Mouse (Mus musculus): ENCODE results near the gene Ctsa. TPM values are rescaled to one million over a fixed set of nuclear protein-coding genes. Genes with fewer than 3 reads are reported as not detected.
A peak's percentile ranks its signal among the peaks of the same experiment; 100 is the strongest.
"Not testable (repeated sequence)": the region's sequence is repeated elsewhere in the genome, so short reads cannot be mapped to it uniquely, and the experiment has no call there.

The Ctsa gene
- polyA plus RNA-seq, 1 experiment from 2014 or later, result 103 TPM

DNA sequence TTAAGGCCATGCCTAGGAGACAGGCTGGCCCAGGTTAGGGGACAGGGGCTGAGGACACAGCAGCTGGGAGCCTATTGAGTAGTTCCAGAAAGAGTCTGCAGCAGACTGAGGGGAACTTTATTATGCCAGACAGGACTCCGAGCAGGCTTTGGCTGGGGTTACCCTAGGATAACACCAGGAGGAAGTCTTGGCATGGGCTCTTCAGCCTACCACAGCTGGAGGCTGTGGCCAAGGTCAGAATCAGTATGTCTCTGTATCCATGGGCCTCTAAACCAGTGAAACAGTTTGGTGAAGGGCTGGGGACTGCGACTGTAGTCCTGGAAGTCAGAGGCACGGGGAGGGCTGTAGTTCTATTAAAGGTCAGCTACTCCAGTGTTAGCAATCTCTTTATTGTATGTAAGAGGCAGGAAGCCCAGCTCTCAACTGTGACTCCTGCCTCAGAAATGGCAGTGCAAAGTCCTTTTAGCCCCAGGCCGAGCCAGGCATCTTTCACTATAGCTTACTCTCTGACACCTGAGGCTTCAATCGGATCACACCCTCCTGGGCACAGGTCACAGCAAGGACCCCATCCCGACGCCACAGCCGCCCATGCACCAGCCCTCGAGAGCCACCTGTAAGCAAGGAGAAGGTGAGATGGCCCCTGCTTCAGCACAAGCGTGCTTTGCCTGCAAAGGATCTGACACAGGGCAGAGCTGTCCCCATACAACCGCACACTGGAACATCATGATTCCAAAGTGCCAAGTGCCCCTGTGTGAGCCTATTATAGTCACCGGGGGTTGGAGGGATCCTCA is 40.1 kb upstream of the Ctsa start:
- Histone ChIP-seq H3K27me3 (no peaks in the 10 kb centered on the region), H3K4me3 (replicated peaks) (no peak overlapping the region), H3K4me2 (no peak overlapping the region), H3K36me3 (peaks cover 80% of the 10 kb centered on the region), H3K9ac (replicated peaks) (no peak overlapping the region), H3K27ac (no peak overlapping the region), H3K9me3 (no peaks in the 10 kb centered on the region), H3K4me1 (replicated peaks) (no peaks in the 10 kb centered on the region)
- 93% methylated on average over 12 of the region's 12 CpGs for WGBS
- no peak for ATAC-seq (ENCODE audit: insufficient number of reproducible peaks, insufficient read depth, low FRiP score, low TSS enrichment, low read depth)

DNA sequence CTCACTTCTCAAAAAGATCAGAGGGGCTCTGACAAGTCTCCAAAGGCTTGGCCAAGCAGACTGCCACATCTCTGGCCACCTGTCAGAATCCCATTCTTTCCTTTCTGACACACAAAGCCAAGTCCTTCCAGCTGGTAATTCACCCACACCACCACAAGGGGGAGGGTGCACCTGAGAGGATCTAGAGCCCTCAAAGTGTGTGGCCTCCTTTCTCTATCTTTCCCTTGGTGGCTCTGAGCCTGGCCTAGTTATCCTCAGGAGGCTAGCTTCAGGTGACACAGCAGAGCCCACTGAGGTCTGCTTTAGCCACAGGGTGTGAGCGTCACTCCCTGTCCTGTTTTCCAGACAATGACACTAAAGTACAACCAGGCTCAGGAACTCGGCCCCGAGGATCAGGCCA is 39.4 kb upstream of the Ctsa start:
- Histone ChIP-seq H3K9me3 (no peaks in the 10 kb centered on the region), H3K9ac (replicated peaks) (no peak overlapping the region), H3K27ac (no peak overlapping the region), H3K27me3 (no peaks in the 10 kb centered on the region), H3K4me1 (replicated peaks) (no peaks in the 10 kb centered on the region), H3K4me2 (no peak overlapping the region), H3K36me3 (peaks cover 84% of the 10 kb centered on the region), H3K4me3 (replicated peaks) (no peak overlapping the region)
- ATAC-seq (ENCODE audit: insufficient number of reproducible peaks, insufficient read depth, low FRiP score, low TSS enrichment, low read depth), result no peak
- 91% methylated on average over 3 of the region's 3 CpGs for WGBS

DNA sequence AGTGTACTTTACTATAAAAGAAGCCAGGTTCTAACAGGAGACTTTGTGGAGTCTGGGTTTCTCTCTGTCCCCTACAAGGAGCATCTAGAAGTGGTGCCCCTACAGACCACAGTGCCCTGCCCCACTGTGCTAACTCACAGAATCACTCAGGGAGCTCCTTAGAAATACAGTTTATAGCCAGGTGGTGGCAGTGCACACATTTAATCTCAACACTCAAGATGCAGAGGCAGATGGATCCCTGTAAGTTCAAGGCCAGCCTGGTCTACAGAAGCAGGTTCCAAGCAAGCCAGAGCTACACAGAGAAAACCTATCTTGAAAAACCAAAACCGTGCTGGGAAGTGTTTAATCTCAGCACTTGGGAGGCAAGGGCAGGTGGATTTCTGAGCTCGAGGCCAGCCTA is 38.9 kb upstream of the Ctsa start:
- H3K4me1 ChIP-seq (replicated peaks), result no peaks in the 10 kb centered on the region
- no peak overlapping the region for H3K4me2 ChIP-seq
- no peak for ATAC-seq (ENCODE audit: insufficient number of reproducible peaks, insufficient read depth, low FRiP score, low TSS enrichment, low read depth)
- no peak overlapping the region for H3K9ac ChIP-seq (replicated peaks)
- H3K27me3 ChIP-seq, result no peaks in the 10 kb centered on the region
- H3K4me3 ChIP-seq (replicated peaks), result no peak overlapping the region
- H3K27ac ChIP-seq, result no peak overlapping the region
- no peaks in the 10 kb centered on the region for H3K9me3 ChIP-seq
- peaks cover 84% of the 10 kb centered on the region for H3K36me3 ChIP-seq
- 93% methylated on average over 2 of the region's 2 CpGs for WGBS

DNA sequence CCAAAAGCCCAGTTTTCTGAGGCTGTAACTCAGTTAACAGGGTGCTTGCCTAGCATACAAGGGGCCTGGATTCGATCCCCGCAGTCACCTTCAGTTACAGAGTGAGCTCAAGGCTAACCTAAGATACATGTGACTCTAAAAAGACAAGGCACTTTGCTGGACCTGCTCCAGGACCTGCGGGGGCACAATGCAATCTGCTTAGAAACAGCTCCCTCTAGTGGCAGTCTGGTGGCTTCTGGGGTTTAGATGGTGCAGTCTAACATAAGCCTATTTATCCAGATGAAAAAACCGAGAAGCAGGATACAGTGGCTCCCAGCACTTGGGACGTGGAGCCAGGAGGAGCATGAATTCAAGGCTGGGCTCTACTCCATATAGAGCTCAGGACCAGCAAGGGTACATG is 38.4 kb upstream of the Ctsa start:
- no peak overlapping the region for H3K4me2 ChIP-seq
- H3K9me3 ChIP-seq, result no peaks in the 10 kb centered on the region
- H3K9ac ChIP-seq (replicated peaks), result no peak overlapping the region
- peaks cover 85% of the 10 kb centered on the region for H3K36me3 ChIP-seq
- H3K4me1 ChIP-seq (replicated peaks), result no peaks in the 10 kb centered on the region
- peak; percentile 64; the same call in 1 of the 2 replicates for ATAC-seq (ENCODE audit: insufficient number of reproducible peaks, insufficient read depth, low FRiP score, low TSS enrichment, low read depth)
- H3K4me3 ChIP-seq (replicated peaks), result no peak overlapping the region
- H3K27me3 ChIP-seq, result no peaks in the 10 kb centered on the region
- 39% methylated on average over 5 of the region's 5 CpGs for WGBS
- no peak overlapping the region for H3K27ac ChIP-seq

GRCm38 (mm10) chr2:164795868-164796267 is 36.8 kb upstream of the Ctsa start:
- Histone ChIP-seq H3K4me2 (no peak overlapping the region), H3K9ac (replicated peaks) (no peak overlapping the region), H3K27me3 (no peaks in the 10 kb centered on the region), H3K27ac (no peak overlapping the region), H3K9me3 (no peaks in the 10 kb centered on the region), H3K4me3 (replicated peaks) (no peak overlapping the region), H3K4me1 (replicated peaks) (no peaks in the 10 kb centered on the region), H3K36me3 (peaks cover 84% of the 10 kb centered on the region)
- no peak for ATAC-seq (ENCODE audit: insufficient number of reproducible peaks, insufficient read depth, low FRiP score, low TSS enrichment, low read depth)
- WGBS, result 80% methylated on average over 4 of the region's 4 CpGs

DNA sequence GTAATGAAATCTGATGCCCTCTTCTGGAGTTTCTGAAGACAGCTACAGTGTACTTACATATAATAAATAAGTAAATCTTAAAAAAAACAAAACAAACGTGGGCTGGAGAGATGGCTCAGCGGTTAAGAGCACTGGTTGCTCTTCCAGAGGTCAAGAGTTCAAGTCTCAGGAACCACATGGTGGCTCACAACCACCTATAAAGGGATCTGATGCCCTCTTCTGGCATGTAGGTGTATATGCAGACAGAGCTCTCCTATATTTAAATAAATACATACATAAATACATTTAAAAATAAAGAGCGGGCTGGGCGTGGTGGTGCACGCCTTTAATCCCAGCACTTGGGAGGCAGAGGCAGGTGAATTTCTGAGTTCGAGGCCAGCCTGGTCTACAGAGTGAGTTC is 34.1 kb upstream of the Ctsa start:
- peaks cover 76% of the 10 kb centered on the region for H3K36me3 ChIP-seq
- not testable (repeated sequence) for H3K9me3 ChIP-seq; ATAC-seq (ENCODE audit: insufficient number of reproducible peaks, insufficient read depth, low FRiP score, low TSS enrichment, low read depth); H3K4me1 ChIP-seq (replicated peaks); H3K4me3 ChIP-seq (replicated peaks); H3K27ac ChIP-seq; H3K9ac ChIP-seq (replicated peaks); H3K4me2 ChIP-seq; H3K27me3 ChIP-seq
- WGBS, result 70% methylated on average over 6 of the region's 6 CpGs

DNA sequence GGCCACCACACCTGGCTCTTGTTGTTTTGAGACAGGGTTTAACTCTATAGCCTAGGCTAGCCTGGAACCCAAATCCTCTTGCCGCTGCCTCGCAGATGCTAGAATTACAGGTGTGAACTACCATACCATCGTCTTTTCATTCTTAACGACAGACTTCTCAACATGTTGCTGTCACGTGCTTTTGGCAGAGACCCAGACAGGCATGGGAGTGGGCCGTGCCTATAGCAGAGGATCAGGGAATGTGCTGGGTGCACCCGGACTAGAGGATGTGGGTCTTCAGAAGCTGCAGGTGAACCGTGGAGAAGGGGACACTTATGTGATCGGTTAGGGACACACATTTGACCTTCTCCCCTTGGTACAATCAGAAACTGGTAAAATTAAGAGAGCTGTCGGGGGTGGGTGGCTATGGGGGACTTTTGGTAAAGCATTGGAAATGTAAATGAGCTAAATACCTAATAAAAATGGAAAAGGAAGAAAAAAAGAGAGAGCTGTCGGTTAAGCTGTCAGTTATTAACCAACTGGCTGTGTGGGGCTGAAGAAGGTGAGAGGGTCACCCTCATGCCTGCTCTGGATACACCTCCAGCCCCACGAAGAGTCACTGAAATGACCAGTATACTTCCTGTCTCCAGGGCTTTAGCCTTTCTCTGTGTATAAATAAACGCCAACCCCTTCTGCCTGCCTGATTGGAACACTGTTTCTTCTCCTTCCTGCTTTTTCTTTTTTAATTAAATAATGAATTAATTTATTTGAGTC is 32.2 kb upstream of the Ctsa start:
- Histone ChIP-seq H3K9ac (replicated peaks) (no peak overlapping the region), H3K27me3 (no peaks in the 10 kb centered on the region), H3K4me1 (replicated peaks) (peaks cover 13% of the 10 kb centered on the region), H3K4me3 (replicated peaks) (no peak overlapping the region), H3K9me3 (no peaks in the 10 kb centered on the region), H3K4me2 (no peak overlapping the region), H3K36me3 (peaks cover 62% of the 10 kb centered on the region), H3K27ac (no peak overlapping the region)
- ATAC-seq (ENCODE audit: insufficient number of reproducible peaks, insufficient read depth, low FRiP score, low TSS enrichment, low read depth), result no peak
- 89% methylated on average over 13 of the region's 13 CpGs for WGBS

DNA sequence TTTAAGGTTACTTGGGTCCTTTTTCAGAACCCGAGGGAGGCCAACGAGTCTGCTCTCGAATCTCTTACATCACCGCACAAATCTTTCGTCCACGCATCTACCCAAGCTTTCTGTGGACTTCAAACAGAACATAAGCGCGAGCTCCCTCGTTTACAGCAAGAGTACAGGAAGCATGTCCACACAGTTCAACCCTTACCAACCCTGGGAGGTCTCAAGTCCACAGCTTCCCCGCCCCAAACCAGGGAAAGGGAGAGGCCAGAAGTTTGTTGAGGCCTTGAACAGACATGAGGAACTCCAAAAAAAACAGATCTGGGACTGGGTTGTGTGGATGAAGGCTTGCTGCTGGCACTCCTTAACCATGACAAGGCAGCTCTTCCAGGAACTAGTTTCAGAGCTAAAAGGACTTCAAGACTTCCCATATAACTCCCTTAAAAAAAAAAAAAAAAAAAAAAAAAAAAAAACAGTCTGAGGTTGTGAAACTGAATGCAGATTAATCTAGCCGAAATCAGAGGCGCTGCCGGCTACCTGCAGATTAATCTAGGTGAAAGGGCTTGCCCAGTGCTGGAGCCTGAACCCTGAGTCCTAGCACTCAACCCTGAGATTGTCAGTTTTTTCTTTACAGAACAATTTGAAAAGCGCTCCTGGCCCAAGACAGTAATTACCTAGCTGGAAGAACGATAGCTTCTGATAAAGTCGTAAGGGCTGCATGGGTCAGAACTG is 29.3 kb upstream of the Ctsa start:
- WGBS, result 90% methylated on average over 16 of the region's 16 CpGs
- Histone ChIP-seq H3K4me3 (replicated peaks) (peak overlapping the region; percentile 79), H3K9me3 (no peaks in the 10 kb centered on the region), H3K27ac (no peak overlapping the region), H3K4me1 (replicated peaks) (peaks cover 20% of the 10 kb centered on the region), H3K9ac (replicated peaks) (peak overlapping the region; percentile 81), H3K36me3 (peaks cover 39% of the 10 kb centered on the region), H3K27me3 (no peaks in the 10 kb centered on the region), H3K4me2 (peak overlapping the region; percentile 84)
- no peak for ATAC-seq (ENCODE audit: insufficient number of reproducible peaks, insufficient read depth, low FRiP score, low TSS enrichment, low read depth)

DNA sequence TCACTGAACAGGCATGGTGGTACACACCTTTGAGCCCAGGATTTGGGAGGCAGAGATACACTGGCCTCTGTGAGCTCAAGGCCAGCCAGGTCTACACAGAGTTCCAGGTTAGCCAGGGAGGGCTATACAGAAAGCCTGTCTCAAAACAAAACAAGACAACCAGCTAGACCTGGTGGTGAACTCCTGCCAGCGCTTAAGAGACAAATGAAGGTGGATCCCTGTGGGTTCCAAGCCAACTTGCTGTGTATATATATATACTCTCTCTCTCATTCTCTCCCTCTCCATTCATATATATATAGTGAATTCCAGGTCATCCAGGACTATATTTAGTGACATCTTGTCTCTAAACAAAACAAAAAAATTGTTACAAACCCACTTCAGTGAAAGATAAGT is 28.8 kb upstream of the Ctsa start:
- 60% methylated on average over 1 of the region's 1 CpGs for WGBS
- H3K27me3 ChIP-seq, result no peaks in the 10 kb centered on the region

DNA sequence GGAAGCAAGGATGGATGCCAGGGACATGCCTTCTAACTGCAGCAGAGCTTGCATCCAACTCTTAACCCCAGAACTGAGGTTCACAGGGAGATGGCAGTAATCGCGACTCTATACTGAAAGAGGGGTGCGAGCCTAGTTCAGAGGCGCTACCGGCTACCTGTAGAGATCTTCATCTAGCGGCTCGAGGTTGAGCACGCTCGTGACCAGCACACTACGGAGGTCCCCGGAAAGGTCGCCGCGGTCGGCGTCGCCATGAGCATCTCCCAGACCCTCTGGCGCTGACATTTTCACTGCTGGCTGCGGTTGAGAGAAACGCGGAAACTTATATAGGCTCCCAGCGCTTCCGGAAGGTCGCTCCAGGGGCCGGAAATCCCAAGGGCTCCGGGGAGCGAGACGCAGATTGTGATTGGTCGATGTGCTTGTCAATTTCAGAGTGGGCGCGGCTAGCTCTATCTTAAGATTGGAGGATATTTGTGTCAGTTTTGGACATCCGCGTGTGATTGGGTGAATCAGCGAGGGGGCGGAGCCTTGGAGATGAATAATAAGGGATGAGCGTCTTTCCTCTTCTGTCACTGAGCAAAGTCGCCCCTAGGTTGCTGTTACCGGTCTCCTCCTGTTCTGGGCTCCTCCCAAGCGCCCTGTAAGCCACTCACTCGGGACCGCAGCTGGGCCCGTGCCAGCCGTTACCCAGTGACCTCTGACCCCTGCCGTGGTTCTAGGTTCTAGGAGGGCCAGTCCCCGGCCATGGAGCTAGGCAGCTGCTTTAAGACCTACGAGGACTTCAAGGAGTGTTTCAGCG is 27.9 kb upstream of the Ctsa start, which contains the start of the genes Acot8 and Zswim3:
Gene Acot8 (minus strand): TSS at position 350 of the 799 bp plus-strand sequence.
Gene Zswim3 (plus strand): TSS at position 566 of the 799 bp plus-strand sequence.
- WGBS, result under 1% methylated on average over 47 of the region's 47 CpGs
- H3K27ac ChIP-seq, result peak within 1 kb of the TSS; percentile 73
- H3K4me1 ChIP-seq (replicated peaks), result peaks cover 20% of the 10 kb centered on the region
- H3K9me3 ChIP-seq, result no peaks in the 10 kb centered on the region
- H3K4me3 ChIP-seq (replicated peaks), result peak within 1 kb of the TSS; percentile 79
- no peaks in the 10 kb centered on the region for H3K27me3 ChIP-seq
- H3K36me3 ChIP-seq, result peaks cover 35% of the 10 kb centered on the region
- peak; percentile 94 for ATAC-seq (ENCODE audit: insufficient number of reproducible peaks, insufficient read depth, low FRiP score, low TSS enrichment, low read depth)
- H3K4me2 ChIP-seq, result peak within 1 kb of the TSS; percentile 90
- peak within 1 kb of the TSS; percentile 81 for H3K9ac ChIP-seq (replicated peaks)

More for the DNA sequence above, 28.8 kb upstream of the Ctsa start:
- Histone ChIP-seq H3K36me3 (peaks cover 38% of the 10 kb centered on the region), H3K9ac (replicated peaks) (peak overlapping the region; percentile 81), H3K27ac (no peak overlapping the region), H3K9me3 (no peaks in the 10 kb centered on the region), H3K4me2 (peak overlapping the region; percentile 84), H3K4me3 (replicated peaks) (peak overlapping the region; percentile 79), H3K4me1 (replicated peaks) (peaks cover 20% of the 10 kb centered on the region)
- ATAC-seq (ENCODE audit: insufficient number of reproducible peaks, insufficient read depth, low FRiP score, low TSS enrichment, low read depth), result no peak

All from limb, embryonic 12.5 days (tissue).